Mouse (Mus musculus) retina, adult 2 months (tissue): ENCODE measurements around the gene Xrcc3.

Experiments used
- DNase-seq: peaks from one replicate; pipeline ENCODE4 v3.0.0-alpha.2; 2012; ENCODE audit warnings: low read depth, low spot score

Xrcc3 gene

GRCm38 (mm10) chr12:111814769-111815762 lies 1.4 kb upstream of the Xrcc3 start:
- DNase-seq: no peak

GRCm38 (mm10) chr12:111813111-111813765 lies 435 bp downstream of the Xrcc3 start:
- DNase-seq: no peak

GRCm38 (mm10) chr12:111812611-111813010 lies 1.1 kb downstream of the Xrcc3 start:
- DNase-seq: no peak

GRCm38 (mm10) chr12:111812075-111812474 lies 1.6 kb downstream of the Xrcc3 start:
- DNase-seq: no peak

- no peak for DNase-seq
Observed at GRCm38 (mm10) chr12:111809762-111810161, 3.9 kb downstream of the Xrcc3 start.

GRCm38 (mm10) chr12:111808775-111809174 lies 4.9 kb downstream of the Xrcc3 start:
- DNase-seq: no peak

GRCm38 (mm10) chr12:111803538-111803937 lies 10.1 kb downstream of the Xrcc3 start:
- DNase-seq: no peak

GRCm38 (mm10) chr12:111800459-111801183 lies 13.1 kb downstream of the Xrcc3 start:
- DNase-seq: no peak

- no peak for DNase-seq
Observed at GRCm38 (mm10) chr12:111798493-111798892, 15.2 kb downstream of the Xrcc3 start.

GRCm38 (mm10) chr12:111797251-111797650 lies 16.4 kb downstream of the Xrcc3 start:
- DNase-seq: no peak

- no peak for DNase-seq
Observed at GRCm38 (mm10) chr12:111795180-111795895, 18.3 kb downstream of the Xrcc3 start.

- no peak for DNase-seq
Observed at GRCm38 (mm10) chr12:111794526-111795179, 19.0 kb downstream of the Xrcc3 start.

- no peak for DNase-seq
Observed at GRCm38 (mm10) chr12:111794102-111794501, 19.6 kb downstream of the Xrcc3 start.

- no peak for DNase-seq
Observed at GRCm38 (mm10) chr12:111791474-111792104, 22.1 kb downstream of the Xrcc3 start.

GRCm38 (mm10) chr12:111790631-111791030 lies 23.0 kb downstream of the Xrcc3 start:
- DNase-seq: no peak

GRCm38 (mm10) chr12:111790090-111790489 lies 23.6 kb downstream of the Xrcc3 start:
- DNase-seq: no peak

GRCm38 (mm10) chr12:111787015-111787414 lies 26.7 kb downstream of the Xrcc3 start:
- DNase-seq: no peak

GRCm38 (mm10) chr12:111785174-111785573 lies 28.5 kb downstream of the Xrcc3 start:
- DNase-seq: no peak

- no peak for DNase-seq
Observed at GRCm38 (mm10) chr12:111779544-111779943, 34.1 kb downstream of the Xrcc3 start.

GRCm38 (mm10) chr12:111777919-111778318 lies 35.8 kb downstream of the Xrcc3 start:
- no peak for DNase-seq
